Mouse (Mus musculus) ES-E14 (cell line): ENCODE results near the gene Sik3.

Source experiments
- CHD2 ChIP-seq: IDR thresholded peaks from 2 replicates; pipeline ENCODE4 v1.6.1; 2014; ENCODE audit warnings: mild to moderate bottlenecking, low read depth, low read length, inconsistent platforms
- HCFC1 ChIP-seq: IDR thresholded peaks from 2 replicates; pipeline ENCODE4 v1.6.1; 2012; ENCODE audit warnings: low read length, inconsistent platforms, borderline replicate concordance; ENCODE audit not compliant: insufficient read depth
- MAFK ChIP-seq: IDR thresholded peaks from 2 replicates; pipeline ENCODE4 v1.6.1; 2014; ENCODE audit warnings: mild to moderate bottlenecking, low read depth, low read length, inconsistent platforms; ENCODE audit not compliant: insufficient read depth
- ZC3H11A ChIP-seq: IDR thresholded peaks from 2 replicates; pipeline ENCODE4 v1.6.1; 2012; ENCODE audit warnings: low read depth, mild to moderate bottlenecking, inconsistent platforms, low read length, borderline replicate concordance
- ZNF384 ChIP-seq: IDR thresholded peaks from 2 replicates; pipeline ENCODE4 v1.6.1; 2012; ENCODE audit warnings: low read depth, low read length, inconsistent platforms

- TF ChIP-seq ZC3H11A = no peak
- no peak for TF ChIP-seq ZNF384
- no peak for TF ChIP-seq MAFK
- TF ChIP-seq CHD2 = no peak
- no peak for TF ChIP-seq HCFC1
These were observed 28.6 kb downstream of the Sik3 start for GRCm38 (mm10) chr9:46041186-46041585.
